Mouse (Mus musculus) myocyte (in vitro differentiated cells): ENCODE data around the gene Asf1a.

Experiments used
- MAX ChIP-seq: IDR thresholded peaks from one replicate; pipeline ENCODE4 v1.6.1; 2011; ENCODE audit warnings: low read depth, mild to moderate bottlenecking, control low read depth
- POLR2A ChIP-seq: IDR thresholded peaks from one replicate; pipeline ENCODE4 v1.6.1; 2011; ENCODE audit warnings: low read depth, mild to moderate bottlenecking, control low read depth, moderate library complexity; ENCODE audit not compliant: insufficient read length
- USF1 ChIP-seq: IDR thresholded peaks from one replicate; pipeline ENCODE4 v1.6.1; 2011; ENCODE audit warnings: low read depth, mild to moderate bottlenecking, control low read depth, moderate library complexity

GRCm38 (mm10) chr10:53605328-53605727, 8.8 kb downstream of the Asf1a start:
- TF ChIP-seq POLR2A, result no peak
- TF ChIP-seq MAX, result no peak
- TF ChIP-seq USF1, result no peak
